Mouse (Mus musculus) T-helper 1 cell (primary cell): ENCODE measurements at regions not wholly inside any gene's neighbourhood (a gene's known extent, or its start where the extent isn't known, plus 50 kb on each side); places are given as distances from the start of the nearest gene placed in this dataset.

ENCODE experiments used
- in situ Hi-C: fragments of 300-600 bp; cut with MboI, MseI; formaldehyde crosslinking; loops from one replicate; pipeline ENCODE4 v1.15.1; 2025; ENCODE audit warnings: high pct_unique_total_duplicates

- in situ Hi-C loops, result no loop called here
Measured at GRCm38 (mm10) chr8:26503918-26504317, 384.6 kb downstream of the Gm45692 start.

GRCm38 (mm10) chr8:26504319-26505035, 385.1 kb downstream of the Gm45692 start:
- in situ Hi-C loops, result no loop called here

GRCm38 (mm10) chr8:26507611-26508070, 388.3 kb downstream of the Gm45692 start:
- in situ Hi-C loops, result no loop called here

- in situ Hi-C loops, result no loop called here
Measured at GRCm38 (mm10) chr8:26509254-26509653, 389.9 kb downstream of the Gm45692 start.

GRCm38 (mm10) chr8:26513001-26513400, 393.7 kb downstream of the Gm45692 start:
- in situ Hi-C loops, result loop anchor here (10.0 kb wide), 1 partner anchor 608 kb away; no protein-coding TSS in a partner anchor

GRCm38 (mm10) chr8:26524237-26524636, 404.9 kb downstream of the Gm45692 start:
- in situ Hi-C loops, result no loop called here

- in situ Hi-C loops, result no loop called here
Measured at GRCm38 (mm10) chr8:26526474-26527185, 407.3 kb downstream of the Gm45692 start.

GRCm38 (mm10) chr8:26527186-26527580, 407.8 kb downstream of the Gm45692 start:
- in situ Hi-C loops, result no loop called here

- in situ Hi-C loops, result no loop called here
Measured at GRCm38 (mm10) chr8:26529921-26530320, 410.6 kb downstream of the Gm45692 start.

- in situ Hi-C loops, result no loop called here
Measured at GRCm38 (mm10) chr8:26533444-26534421, 414.4 kb downstream of the Gm45692 start.

GRCm38 (mm10) chr8:26535816-26536215, 416.5 kb downstream of the Gm45692 start:
- in situ Hi-C loops, result no loop called here

GRCm38 (mm10) chr8:26553691-26554090, 423.4 kb upstream of the Zfp703 start:
- in situ Hi-C loops, result loop anchor here (10.0 kb wide), 1 partner anchor 589 kb away; no protein-coding TSS in a partner anchor

GRCm38 (mm10) chr8:26559196-26559595, 417.9 kb upstream of the Zfp703 start:
- in situ Hi-C loops, result loop anchor here (10.0 kb wide), 1 partner anchor 594 kb away; no protein-coding TSS in a partner anchor

GRCm38 (mm10) chr8:26563151-26563550, 414.0 kb upstream of the Zfp703 start:
- in situ Hi-C loops, result no loop called here

- in situ Hi-C loops, result no loop called here
Measured at GRCm38 (mm10) chr8:26564254-26564653, 412.9 kb upstream of the Zfp703 start.

- in situ Hi-C loops, result no loop called here
Measured at GRCm38 (mm10) chr8:26568423-26569060, 408.6 kb upstream of the Zfp703 start.

- in situ Hi-C loops, result no loop called here
Measured at GRCm38 (mm10) chr8:26588841-26589240, 388.3 kb upstream of the Zfp703 start.

- in situ Hi-C loops, result no loop called here
Measured at GRCm38 (mm10) chr8:26590591-26591212, 386.4 kb upstream of the Zfp703 start.

- in situ Hi-C loops, result no loop called here
Measured at GRCm38 (mm10) chr8:26591266-26591665, 385.9 kb upstream of the Zfp703 start.

GRCm38 (mm10) chr8:26593536-26594368, 383.4 kb upstream of the Zfp703 start:
- in situ Hi-C loops, result no loop called here
